In the genomic region with DNA sequence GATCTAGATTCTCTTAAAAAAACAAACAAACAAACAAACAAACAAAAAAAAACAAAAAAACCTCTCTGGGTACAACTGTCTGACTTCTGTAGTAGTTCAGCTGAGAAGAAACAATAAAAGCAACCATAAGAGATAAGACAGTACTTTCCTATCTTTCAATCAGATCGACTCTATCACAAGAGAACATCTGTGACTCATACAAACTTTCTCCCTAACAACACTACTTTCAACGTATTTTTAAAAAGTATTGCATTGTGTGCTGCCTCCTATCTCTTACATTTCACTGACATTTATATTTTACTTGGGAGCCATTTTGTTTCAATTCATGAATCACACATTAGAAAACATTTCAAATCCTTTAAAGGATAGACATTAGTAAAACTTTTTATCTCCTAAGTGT, we compare ENCODE assay signal across 15 mouse cellular contexts.
"Had no signal": no experiment of that assay in that cellular context is flagged by ENCODE, and none has a peak within 500 bp of the region (broad histone marks: within the 10 kb centered on the region; RNA-seq: fewer than 3 reads in every experiment).

No protein-coding gene starts in this region.

- DNase-seq: lung, adult 18-20 months; lung, embryonic 14.5 days; lung, postnatal 14 days; lung, postnatal 36 days; right cerebral cortex, postnatal 14 days; thymus, adult 18-20 months; thymus, postnatal 14 days; thymus, postnatal 36 days had no signal

- H3K4me3 ChIP-seq: megakaryocyte, embryonic 14.5 days; midbrain, embryonic 13.5 days; midbrain, embryonic 15.5 days; neural tube, embryonic 12.5 days; stomach, embryonic 15.5 days had no signal

- H3K27me3 ChIP-seq: megakaryocyte, embryonic 14.5 days; midbrain, embryonic 13.5 days; midbrain, embryonic 15.5 days; neural tube, embryonic 12.5 days; stomach, embryonic 15.5 days had no signal

- ATAC-seq: midbrain, embryonic 13.5 days; midbrain, embryonic 15.5 days had no signal

- H3K27ac ChIP-seq: macrophage; midbrain, embryonic 13.5 days; midbrain, embryonic 15.5 days; neural tube, embryonic 12.5 days; stomach, embryonic 15.5 days; stomach, postnatal 0 days had no signal

- H3K9me3 ChIP-seq: megakaryocyte, embryonic 14.5 days; midbrain, embryonic 13.5 days; midbrain, embryonic 15.5 days; neural tube, embryonic 12.5 days; stomach, embryonic 15.5 days had no signal

- H3K9ac ChIP-seq: lung, embryonic 14.5 days; midbrain, embryonic 13.5 days; midbrain, embryonic 15.5 days; neural tube, embryonic 12.5 days; stomach, embryonic 15.5 days had no signal

- H3K4me1 ChIP-seq: midbrain, embryonic 13.5 days; midbrain, embryonic 15.5 days; neural tube, embryonic 12.5 days; stomach, embryonic 15.5 days had no signal
